In genomic region chr12:82387647-82388046, GRCm38 (mm10) we compare ENCODE assay signal across 13 mouse cellular contexts.
DNase-seq lines count a peak whose midpoint lies in the region; ATAC-seq and TF ChIP-seq lines count a peak whose summit lies in the region.
"Had no signal": no experiment of that assay in that cellular context is flagged by ENCODE, and none has a peak within 500 bp of the region (broad histone marks: within the 10 kb centered on the region; RNA-seq: fewer than 3 reads in every experiment).

No protein-coding gene starts in this region.

- H3K9me3 ChIP-seq in forebrain, embryonic 13.5 days (replicated peaks): no peaks in the 10 kb centered on the region
- H3K9me3 ChIP-seq in forebrain, embryonic 12.5 days: no peaks in the 10 kb centered on the region
- H3K9me3 ChIP-seq in heart, embryonic 10.5 days: no peaks in the 10 kb centered on the region
- H3K9me3 ChIP-seq: G1E; hindbrain, embryonic 12.5 days had no signal

- H3K36me3 ChIP-seq in forebrain, embryonic 13.5 days (ENCODE audit: poor library complexity, severe bottlenecking): peaks cover 26% of the 10 kb centered on the region
- peaks cover 17% of the 10 kb centered on the region for H3K36me3 ChIP-seq in forebrain, embryonic 12.5 days (replicated peaks)
- H3K36me3 ChIP-seq in heart, embryonic 10.5 days: peaks cover 31% of the 10 kb centered on the region

- H3K4me1 ChIP-seq in forebrain, embryonic 13.5 days: peaks cover 14% of the 10 kb centered on the region
- no peaks in the 10 kb centered on the region for H3K4me1 ChIP-seq in forebrain, embryonic 12.5 days
- peaks cover 9% of the 10 kb centered on the region for H3K4me1 ChIP-seq in cortical plate, adult 2 months (ENCODE audit: control insufficient read depth, insufficient read depth, low read length)
- peaks cover 14% of the 10 kb centered on the region; the same call in 1 of the 2 replicates for H3K4me1 ChIP-seq in heart, embryonic 10.5 days
- H3K4me1 ChIP-seq: hindbrain, embryonic 12.5 days had no signal

- H3K4me2 ChIP-seq in forebrain, embryonic 13.5 days: no peak overlapping the region
- H3K4me2 ChIP-seq in forebrain, embryonic 12.5 days: no peak overlapping the region
- H3K4me2 ChIP-seq: hindbrain, embryonic 12.5 days; midbrain, embryonic 11.5 days had no signal

- H3K9ac ChIP-seq in forebrain, embryonic 13.5 days: no peak overlapping the region
- H3K9ac ChIP-seq in forebrain, embryonic 12.5 days: no peak overlapping the region
- H3K9ac ChIP-seq: hindbrain, embryonic 12.5 days had no signal

- DNase-seq in brain, adult 2 months (ENCODE audit: low read depth, low spot score): peak; percentile 98
- peak; percentile 46 to 75 for DNase-seq in left cerebral cortex, postnatal 36 days (ENCODE audit: low spot score in 2 of 2)
- DNase-seq in kidney, adult 9 months: no peak
- no peak for DNase-seq in heart, postnatal 4 days
- no peak for DNase-seq in heart, embryonic 10.5 days (ENCODE audit: low spot score)
- DNase-seq: heart, adult 2 months had no signal

- no peaks in the 10 kb centered on the region for H3K27me3 ChIP-seq in forebrain, embryonic 13.5 days
- H3K27me3 ChIP-seq in forebrain, embryonic 12.5 days: no peaks in the 10 kb centered on the region
- H3K27me3 ChIP-seq in heart, embryonic 10.5 days (ENCODE audit: insufficient read depth, poor library complexity, severe bottlenecking): no peaks in the 10 kb centered on the region
- H3K27me3 ChIP-seq: hindbrain, embryonic 12.5 days had no signal

- H3K4me3 ChIP-seq in forebrain, embryonic 13.5 days: no peak overlapping the region
- H3K4me3 ChIP-seq in forebrain, embryonic 12.5 days (replicated peaks): no peak overlapping the region
- H3K4me3 ChIP-seq in cortical plate, adult 2 months (ENCODE audit: insufficient read depth, low read length): no peak overlapping the region
- H3K4me3 ChIP-seq in heart, embryonic 10.5 days: no peak overlapping the region
- H3K4me3 ChIP-seq: heart, adult 2 months; hindbrain, embryonic 12.5 days had no signal

- TF ChIP-seq POLR2A in cortical plate, adult 2 months (IDR thresholded peaks at IDR 0.05; ENCODE audit: extremely low read depth, insufficient read depth, low read length): no peak

- 92% methylated on average over 3 of the region's 3 CpGs for WGBS in forebrain, embryonic 13.5 days
- WGBS in forebrain, embryonic 12.5 days: 93% methylated on average over 3 of the region's 3 CpGs
- WGBS in heart, embryonic 10.5 days: 81% methylated on average over 3 of the region's 3 CpGs

- H3K27ac ChIP-seq in forebrain, embryonic 13.5 days: no peak overlapping the region
- H3K27ac ChIP-seq in forebrain, embryonic 12.5 days: no peak overlapping the region
- peak overlapping the region; percentile 13; the same call in 1 of the 2 replicates for H3K27ac ChIP-seq in cortical plate, adult 2 months (ENCODE audit: insufficient read depth, low read length)
- no peak overlapping the region for H3K27ac ChIP-seq in heart, embryonic 10.5 days
- H3K27ac ChIP-seq: heart, adult 2 months; hindbrain, embryonic 12.5 days; stomach, postnatal 0 days had no signal

- peak; percentile 30; the same call in 1 of the 2 replicates for ATAC-seq in forebrain, embryonic 13.5 days
- no peak for ATAC-seq in forebrain, embryonic 12.5 days (ENCODE audit: low FRiP score)

- intact Hi-C loops in left cerebral cortex, postnatal 36 days (cut with DNase I): loop anchor here (5.0 kb wide), 1 partner anchor 45 kb away; no protein-coding TSS in a partner anchor

- no peak for TF ChIP-seq CTCF in cortical plate, adult 2 months (IDR thresholded peaks at IDR 0.05; ENCODE audit: extremely low read depth, insufficient read depth, low read length)

Comparison
In these comparisons a context has a peak if more than half of its experiments do, and no peak if none do; other contexts are left out.
1. DNase-seq: peak in brain, adult 2 months (single experiment) and left cerebral cortex, postnatal 36 days (2 of 2); none in kidney, adult 9 months (single experiment), heart, postnatal 4 days (single experiment) and heart, embryonic 10.5 days (single experiment).